Mouse (Mus musculus): ENCODE measurements around the gene Disc1. TPM values are rescaled to one million over a fixed set of nuclear protein-coding genes. Genes with fewer than 3 reads are reported as not detected.
A peak's percentile ranks its signal among the peaks of the same experiment; 100 is the strongest.

Gene Disc1
- total RNA-seq, 2 experiments from 2014 or later: 1.1 to 1.2 TPM

- peak; percentile 92 for ATAC-seq (replicated peaks; ENCODE audit: poor library complexity)
Observed at GRCm38 (mm10) chr8:125116616-125117015, 62.6 kb downstream of the Disc1 start.

GRCm38 (mm10) chr8:125126482-125126881 lies 72.5 kb downstream of the Disc1 start:
- no peak for ATAC-seq (replicated peaks; ENCODE audit: poor library complexity)

DNA sequence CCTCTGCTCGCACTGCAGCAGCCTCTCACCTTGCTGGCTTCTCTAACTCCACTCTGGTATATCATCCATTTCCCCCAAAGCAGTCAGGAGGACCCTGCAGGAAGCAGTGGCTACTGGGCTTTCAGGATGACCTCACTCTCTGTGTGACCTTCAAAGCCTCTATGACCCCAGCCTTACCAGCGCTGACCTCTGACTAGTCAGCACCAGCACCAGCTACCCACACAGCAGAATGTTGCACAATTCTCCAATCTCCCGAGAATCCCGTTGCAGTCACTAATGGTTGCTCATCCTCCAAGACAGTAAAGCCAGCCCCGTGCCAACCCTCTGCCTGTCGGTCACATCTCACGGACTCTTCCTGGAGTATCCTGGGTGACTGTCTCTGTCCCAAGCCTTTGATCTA lies 73.6 kb downstream of the Disc1 start:
- no peak for ATAC-seq (replicated peaks; ENCODE audit: poor library complexity)

- ATAC-seq (replicated peaks; ENCODE audit: poor library complexity): peak; percentile 69
Observed at GRCm38 (mm10) chr8:125128305-125128704, 74.3 kb downstream of the Disc1 start.

GRCm38 (mm10) chr8:125130835-125131234 lies 76.8 kb downstream of the Disc1 start:
- no peak for ATAC-seq (replicated peaks; ENCODE audit: poor library complexity)

DNA sequence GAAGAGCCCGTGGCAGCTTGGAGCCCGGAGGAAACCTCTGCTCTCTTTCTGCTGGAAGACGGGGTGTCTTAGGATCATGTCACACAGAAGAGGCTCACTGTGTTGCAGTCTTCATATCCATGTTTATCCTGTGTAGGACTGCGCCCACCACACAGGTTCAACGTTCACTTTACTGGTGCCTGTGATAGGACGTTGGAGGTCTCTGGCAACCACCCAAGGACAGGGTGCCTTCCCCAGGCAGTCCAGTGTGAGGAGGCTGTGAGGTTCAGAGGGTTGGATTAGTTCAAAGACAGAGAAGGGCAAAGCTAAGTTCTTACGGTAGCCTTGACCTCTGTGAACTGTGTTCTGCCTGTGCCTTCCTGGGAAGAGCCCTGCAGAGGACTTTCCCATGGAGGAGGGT lies 77.3 kb downstream of the Disc1 start:
- ATAC-seq (replicated peaks; ENCODE audit: poor library complexity): peak; percentile 24; the same call in 1 of the 2 replicates

- ATAC-seq (replicated peaks; ENCODE audit: poor library complexity): peak; percentile 82
Observed at GRCm38 (mm10) chr8:125133685-125134114, 79.7 kb downstream of the Disc1 start.

DNA sequence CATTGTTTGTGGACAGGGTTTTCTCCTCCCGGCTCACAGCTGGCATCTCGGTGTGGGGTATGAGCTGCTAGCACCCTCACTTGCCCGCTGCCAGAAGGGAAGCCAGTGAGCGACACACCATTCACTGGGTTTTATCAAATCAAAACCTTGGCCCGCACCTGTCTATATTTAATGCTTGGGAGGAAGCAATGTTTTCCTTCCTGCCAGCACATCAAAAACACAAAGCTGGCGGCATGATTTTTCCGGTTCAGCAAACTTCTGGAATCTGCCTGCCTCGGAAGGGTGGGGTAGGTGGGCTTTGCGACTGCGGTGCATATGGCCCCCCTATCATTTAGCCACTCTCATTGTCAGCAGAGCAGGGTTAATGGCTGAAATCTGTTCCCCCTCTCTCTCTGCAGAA lies 80.9 kb downstream of the Disc1 start:
- ATAC-seq (replicated peaks; ENCODE audit: poor library complexity): no peak

DNA sequence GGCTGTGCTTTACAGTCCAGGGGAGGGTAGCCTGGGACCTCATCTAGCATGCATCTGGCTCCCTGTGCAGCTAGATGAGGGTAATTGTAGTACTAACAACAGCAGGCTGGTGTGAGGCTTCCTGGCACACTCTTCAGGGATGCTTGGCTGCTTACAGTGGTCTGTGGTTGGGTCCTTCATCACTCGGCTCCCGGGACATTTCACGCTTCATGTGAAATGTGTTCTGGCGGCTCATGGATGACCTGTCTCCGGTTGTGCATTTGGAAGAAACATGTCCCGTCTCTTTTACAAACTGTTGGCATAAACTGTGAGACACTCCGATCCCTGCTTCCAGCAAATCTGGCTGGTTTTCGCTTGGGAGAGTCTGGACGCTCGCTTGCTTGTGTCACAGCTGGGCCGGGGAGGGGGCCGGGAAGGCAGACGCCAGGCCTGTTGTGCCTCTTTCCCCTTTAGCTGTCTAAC lies 85.7 kb downstream of the Disc1 start:
- no peak for ATAC-seq (replicated peaks; ENCODE audit: poor library complexity)

DNA sequence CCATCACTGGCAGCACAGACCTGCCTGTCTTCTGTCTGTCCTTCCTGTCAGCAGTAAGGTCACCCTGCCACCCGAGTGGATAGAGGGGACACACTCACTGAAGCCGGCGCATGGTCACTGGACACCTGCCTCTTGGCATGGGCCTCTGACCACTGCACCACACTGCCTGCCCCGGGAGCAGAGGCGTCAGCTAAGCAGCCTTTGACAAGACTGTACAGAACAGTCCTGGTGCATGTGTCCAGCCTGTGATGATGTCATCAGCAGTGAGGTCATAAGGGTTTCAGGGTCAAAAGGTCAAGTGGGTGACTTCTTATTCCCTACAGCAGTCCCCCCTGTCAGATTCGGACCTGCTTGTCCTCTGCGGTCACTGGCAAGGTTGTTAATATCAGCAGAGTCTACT lies 87.0 kb downstream of the Disc1 start:
- ATAC-seq (replicated peaks; ENCODE audit: poor library complexity): no peak

DNA sequence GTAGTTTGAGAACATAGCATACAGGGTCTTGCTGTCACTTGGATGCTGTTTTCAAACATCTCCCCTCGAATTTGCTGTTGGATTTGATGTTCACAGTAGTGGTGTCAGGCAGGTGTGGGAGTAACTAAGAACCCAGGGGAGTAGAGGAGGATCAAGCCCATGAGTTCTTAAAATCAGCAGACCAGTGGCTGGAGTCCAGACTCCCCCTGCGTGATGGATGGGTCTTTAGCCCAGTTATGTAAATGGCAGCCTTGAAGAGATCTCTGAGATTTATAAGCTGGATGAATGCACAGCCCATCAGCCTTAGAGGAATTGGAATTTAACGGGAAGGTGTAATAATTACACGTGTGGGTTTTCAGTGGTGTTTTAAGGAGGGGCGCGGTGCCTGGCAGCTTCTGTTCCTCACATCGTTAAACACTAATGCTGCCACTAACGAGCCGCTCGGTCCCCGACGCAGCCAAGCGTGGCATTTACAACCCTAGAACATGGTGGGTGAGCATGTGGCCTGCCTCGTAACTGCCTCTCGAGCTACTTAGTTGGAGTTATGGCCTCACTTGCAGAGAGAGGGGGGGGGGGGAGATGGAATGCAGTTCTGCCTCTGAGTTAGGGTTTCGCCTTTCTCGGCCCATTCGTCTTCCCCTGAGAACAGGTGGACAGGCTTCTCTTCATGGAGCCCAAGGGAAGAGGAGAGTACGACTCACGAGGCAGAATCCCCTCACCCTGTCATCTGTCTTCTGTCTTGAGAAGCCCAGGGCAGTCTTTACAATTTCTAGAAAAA lies 103.1 kb downstream of the Disc1 start:
- no peak for ATAC-seq (replicated peaks; ENCODE audit: poor library complexity)

GRCm38 (mm10) chr8:125157641-125158005 lies 103.6 kb downstream of the Disc1 start:
- no peak for ATAC-seq (replicated peaks; ENCODE audit: poor library complexity)

DNA sequence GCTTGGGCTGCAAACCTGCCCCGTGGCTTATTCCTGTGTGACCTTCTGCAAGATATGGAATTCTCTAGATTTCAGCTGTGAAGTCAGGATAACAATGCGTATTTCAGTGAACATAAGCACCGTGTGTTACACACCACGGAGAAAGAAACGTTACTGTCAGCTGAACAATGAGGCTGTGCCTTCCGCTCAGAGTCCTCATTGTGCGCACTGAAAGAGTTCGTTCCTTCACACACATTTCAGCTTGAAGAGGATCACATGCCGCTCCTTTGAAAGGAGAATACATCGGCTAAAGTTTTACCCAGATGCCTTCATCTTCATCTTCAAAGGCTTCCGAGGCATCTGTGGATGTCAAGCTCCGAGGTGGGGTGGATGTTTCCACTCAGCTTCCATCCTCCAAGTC lies 105.4 kb downstream of the Disc1 start:
- no peak for ATAC-seq (replicated peaks; ENCODE audit: poor library complexity)

DNA sequence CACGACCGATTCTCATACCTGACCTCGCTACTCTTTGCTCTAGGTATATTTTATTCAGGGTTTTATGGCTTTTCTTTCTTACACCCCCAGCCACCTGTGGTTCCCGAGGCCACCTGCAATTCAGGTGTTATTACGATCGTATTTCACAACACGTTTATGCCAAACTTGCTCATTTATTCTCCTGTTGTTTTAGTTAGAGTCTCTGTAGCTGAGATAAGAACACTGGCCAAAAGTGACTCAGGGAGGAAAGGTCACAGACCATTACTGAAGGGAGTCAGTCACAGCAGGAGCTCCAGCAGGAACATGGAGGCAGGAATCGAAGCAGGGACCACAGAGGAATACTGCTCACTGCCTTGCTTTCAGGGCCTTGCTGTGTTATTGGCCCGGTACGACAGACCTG lies 109.5 kb downstream of the Disc1 start:
- no peak for ATAC-seq (replicated peaks; ENCODE audit: poor library complexity)

DNA sequence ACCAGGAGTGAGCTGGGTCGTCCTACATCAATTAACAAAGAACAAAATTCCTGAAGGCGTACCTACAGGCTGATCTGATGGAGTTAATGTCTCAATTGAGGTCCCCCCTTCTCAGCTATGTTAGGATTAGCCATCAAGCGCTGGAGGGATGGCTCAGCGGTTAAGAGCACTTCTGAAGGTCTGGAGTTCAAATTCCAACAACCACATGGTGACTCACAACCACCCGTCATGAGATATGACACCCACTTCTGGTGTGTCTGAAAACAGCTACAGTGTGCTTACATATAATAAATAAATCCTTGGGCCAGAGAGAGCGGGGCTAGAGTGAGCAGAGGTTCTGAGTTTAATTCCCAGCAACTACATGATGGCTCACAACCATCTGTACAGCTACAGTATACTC lies 109.9 kb downstream of the Disc1 start:
- ATAC-seq (replicated peaks; ENCODE audit: poor library complexity): no peak

DNA sequence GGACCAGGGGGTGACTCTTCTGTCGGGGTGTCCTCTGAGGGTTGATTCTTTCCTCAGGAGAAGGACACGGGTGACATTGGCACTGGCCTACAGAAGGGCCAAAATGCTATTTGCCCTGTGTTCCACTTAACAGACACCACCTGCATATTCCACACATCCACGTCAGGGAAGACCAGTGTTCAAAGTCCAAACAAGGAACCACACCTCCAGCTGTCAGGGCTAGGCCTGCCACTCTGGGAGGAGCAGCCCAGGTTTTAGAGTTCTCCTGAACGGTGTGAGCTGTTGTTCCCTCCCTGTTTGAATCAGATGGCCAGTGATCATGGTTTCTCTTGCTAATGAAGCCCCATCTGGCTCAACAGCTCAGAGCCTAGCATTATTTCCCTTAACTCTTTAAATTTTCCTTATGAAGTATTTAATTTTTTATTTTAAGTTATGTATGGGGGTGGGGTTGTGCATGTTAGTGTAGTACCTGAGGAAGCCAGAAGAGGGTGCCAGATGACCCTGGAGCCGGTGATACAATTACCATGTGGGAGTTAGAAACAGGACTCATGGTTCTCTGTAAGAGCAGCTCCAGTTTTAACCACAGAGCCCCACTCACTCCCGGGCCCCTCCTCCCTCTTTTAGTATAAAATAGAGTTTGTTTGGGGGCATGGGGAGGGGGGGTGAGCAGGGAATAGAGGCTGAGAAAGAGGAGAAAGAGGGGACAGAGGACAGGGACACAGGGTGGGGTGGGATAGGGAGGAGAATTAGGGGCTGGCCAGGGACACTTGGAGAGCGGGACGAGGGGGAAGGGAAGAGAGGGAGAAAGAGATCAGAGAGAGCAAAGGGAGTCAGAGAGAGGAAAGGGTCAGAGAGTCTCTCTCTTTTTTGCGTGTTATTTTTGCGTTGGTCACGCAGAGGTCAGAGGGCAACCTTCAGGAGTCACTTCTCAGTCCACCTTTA lies 111.8 kb downstream of the Disc1 start:
- ATAC-seq (replicated peaks; ENCODE audit: poor library complexity): peak; percentile 97

DNA sequence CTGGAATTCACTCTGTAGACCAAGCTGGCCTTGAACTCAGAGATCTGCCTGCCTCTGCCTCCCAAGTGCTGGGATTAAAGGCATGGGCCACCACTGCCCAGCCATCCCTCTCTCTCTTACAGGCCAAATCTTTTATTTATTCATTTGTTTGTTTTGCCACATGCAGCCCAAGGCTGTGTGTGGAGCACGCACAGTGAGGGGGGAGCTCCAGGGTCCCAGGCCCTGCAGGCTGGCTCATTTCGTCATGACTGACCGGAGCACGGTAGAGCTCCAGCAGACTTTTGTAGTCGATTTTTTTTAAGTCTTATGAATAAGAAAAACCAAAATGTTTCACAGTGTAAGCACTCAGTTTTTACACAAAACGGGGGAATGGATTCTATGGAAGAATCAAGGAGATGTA lies 112.5 kb downstream of the Disc1 start:
- ATAC-seq (replicated peaks; ENCODE audit: poor library complexity): no peak

GRCm38 (mm10) chr8:125166988-125167387 lies 113.0 kb downstream of the Disc1 start:
- ATAC-seq (replicated peaks; ENCODE audit: poor library complexity): no peak

- ATAC-seq (replicated peaks; ENCODE audit: poor library complexity): no peak
Observed at GRCm38 (mm10) chr8:125169628-125170027, 115.6 kb downstream of the Disc1 start.

GRCm38 (mm10) chr8:125171531-125171930 lies 117.5 kb downstream of the Disc1 start:
- ATAC-seq (replicated peaks; ENCODE audit: poor library complexity): no peak

DNA sequence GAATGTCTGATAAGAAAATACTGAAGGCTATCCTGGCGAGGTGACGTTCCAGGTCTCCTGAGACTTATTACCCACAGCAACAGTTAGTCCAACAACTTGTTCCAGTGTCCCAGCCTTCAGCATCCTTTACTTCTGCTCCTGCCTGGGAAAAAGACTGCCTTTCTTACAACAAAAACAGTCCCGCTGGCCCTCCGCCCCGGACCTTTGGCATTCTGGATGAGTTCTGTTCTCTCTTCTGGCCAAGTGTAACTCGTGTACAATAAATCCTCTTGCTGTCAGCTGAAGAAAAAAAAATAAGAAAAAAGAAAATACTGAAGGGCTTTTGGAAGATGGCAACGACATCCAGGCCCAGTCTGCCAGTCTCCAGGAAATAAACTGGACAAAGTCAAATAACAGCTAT lies 120.2 kb downstream of the Disc1 start:
- no peak for ATAC-seq (replicated peaks; ENCODE audit: poor library complexity)

DNA sequence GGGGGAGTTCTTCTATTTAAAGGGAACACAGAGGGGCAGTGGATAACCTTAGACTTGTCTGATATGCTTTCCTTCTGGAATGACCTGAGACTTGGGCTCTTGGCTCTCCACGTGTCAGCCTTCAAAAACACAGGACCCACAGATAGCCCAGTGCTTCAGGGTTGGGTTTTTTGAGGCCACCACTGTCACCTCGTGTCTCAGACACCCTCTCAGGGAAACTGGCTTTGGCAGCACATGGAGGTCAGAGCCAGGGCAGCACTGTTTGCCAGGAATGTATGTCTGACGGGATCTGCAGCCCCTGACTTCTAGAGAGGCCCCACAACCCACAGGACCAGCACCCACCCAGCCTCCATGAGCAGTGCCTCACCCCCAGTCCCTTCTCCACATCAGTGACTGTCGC lies 120.9 kb downstream of the Disc1 start:
- ATAC-seq (replicated peaks; ENCODE audit: poor library complexity): no peak

All from megakaryocyte progenitor cell, adult 5-6 weeks (primary cell).